Mouse (Mus musculus): ENCODE results near the gene Swsap1.

GRCm38 (mm10) chr9:21976626-21977175 lies 21.1 kb downstream of the Swsap1 start:
- no peak for TF ChIP-seq CTCF (conservative IDR thresholded peaks at IDR 0.05; ENCODE audit: insufficient read depth, insufficient read length, low read depth, low read length)
- no peak for TF ChIP-seq POLR2A (IDR thresholded peaks at IDR 0.05; ENCODE audit: low read depth, low read length)
